Mouse (Mus musculus): ENCODE results near the gene Serpinb6b. TPM values are rescaled to one million over a fixed set of nuclear protein-coding genes. Genes with fewer than 3 reads are reported as not detected.

The Serpinb6b gene
- polyA plus RNA-seq, 1 experiment from 2014 or later: 0.52 TPM

DNA sequence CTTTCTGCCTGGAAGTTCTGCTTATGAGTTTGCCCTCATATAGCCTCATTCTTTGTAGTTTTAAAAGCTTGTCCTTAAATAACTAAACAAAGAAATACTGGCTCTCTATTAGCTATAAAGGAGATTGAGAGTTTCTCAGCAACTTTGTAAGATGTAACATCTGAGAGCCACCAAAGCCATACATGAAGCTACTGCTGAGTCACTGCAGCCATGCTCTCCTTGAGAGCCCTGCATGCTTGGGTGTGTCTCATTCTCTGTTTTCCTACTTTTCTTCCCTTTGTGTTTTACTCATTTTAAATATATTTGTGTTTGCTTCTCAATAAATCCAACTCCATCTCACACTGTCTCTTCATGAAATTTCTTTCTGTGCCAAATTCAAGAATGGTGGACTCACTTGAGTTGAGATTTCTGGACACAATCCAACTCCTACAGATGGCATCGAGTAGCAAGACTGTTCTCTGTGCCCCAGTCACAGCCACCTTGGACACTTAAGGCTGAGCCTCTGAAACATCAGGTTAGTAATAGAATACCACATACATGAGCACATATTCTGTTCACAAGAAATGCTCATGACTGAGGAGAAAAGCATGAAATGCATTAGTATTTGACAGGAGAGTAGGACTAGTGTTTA is 61.5 kb downstream of the Serpinb6b start:
- Histone ChIP-seq H3K9me3 (no peaks in the 10 kb centered on the region), H3K4me3 (replicated peaks) (no peak overlapping the region), H3K4me2 (no peak overlapping the region), H3K9ac (no peak overlapping the region), H3K36me3 (replicated peaks) (no peaks in the 10 kb centered on the region), H3K4me1 (no peaks in the 10 kb centered on the region), H3K27me3 (no peaks in the 10 kb centered on the region), H3K27ac (no peak overlapping the region)
- no peak for ATAC-seq (ENCODE audit: low FRiP score)
- 74% methylated on average over 1 of the region's 1 CpGs for WGBS

DNA sequence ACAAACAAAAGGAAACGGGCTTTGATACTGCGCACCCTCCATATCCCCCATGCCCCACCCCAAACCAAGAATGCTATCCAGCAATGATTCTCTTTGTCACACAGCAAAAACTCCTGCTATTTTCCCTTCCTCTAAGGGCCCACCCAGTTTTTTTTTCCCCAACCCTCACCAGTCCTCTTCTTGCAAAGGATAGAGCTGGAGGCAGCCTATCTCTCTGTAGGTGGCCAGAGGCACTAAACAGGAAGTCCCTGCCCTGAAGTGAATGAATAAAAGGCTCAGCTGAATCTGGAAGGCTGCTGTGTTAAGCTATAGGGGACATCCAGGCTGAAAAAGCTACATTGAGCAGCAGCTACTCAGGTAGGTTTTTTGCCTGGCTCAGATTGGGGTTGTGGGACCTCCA is 62.2 kb downstream of the Serpinb6b start, which contains the start of gene Serpinb9b:
Serpinb9b (plus strand) TSS at position 173 of the 400 bp plus-strand sequence.
- no peak for ATAC-seq (ENCODE audit: low FRiP score)
- H3K4me1 ChIP-seq: no peaks in the 10 kb centered on the region
- H3K9ac ChIP-seq: no peak within 1 kb of the TSS
- H3K27ac ChIP-seq: no peak within 1 kb of the TSS
- H3K9me3 ChIP-seq: no peaks in the 10 kb centered on the region
- WGBS: 94% methylated on average over 2 of the region's 2 CpGs
- no peak within 1 kb of the TSS for H3K4me2 ChIP-seq
- H3K4me3 ChIP-seq (replicated peaks): no peak within 1 kb of the TSS
- no peaks in the 10 kb centered on the region for H3K36me3 ChIP-seq (replicated peaks)
- H3K27me3 ChIP-seq: no peaks in the 10 kb centered on the region

DNA sequence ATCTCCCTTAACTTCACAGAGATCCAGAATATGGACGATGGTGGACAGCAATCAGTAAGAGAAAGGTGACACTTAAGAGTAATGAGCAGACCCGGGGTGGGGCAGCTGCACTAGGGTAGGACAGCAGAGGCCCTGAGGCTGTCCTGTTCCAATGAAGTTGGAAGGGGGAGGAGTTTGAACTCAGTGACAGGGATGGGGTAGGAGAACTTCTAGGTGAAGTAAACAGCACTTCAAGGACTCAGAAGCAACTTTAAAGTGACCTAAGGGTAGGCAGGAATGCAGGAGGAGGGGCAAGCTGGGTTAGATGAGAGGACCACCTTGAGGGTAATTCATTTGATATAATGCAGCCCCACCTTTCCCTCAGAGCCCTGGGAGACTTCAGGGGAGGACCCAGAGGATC is 63.1 kb downstream of the Serpinb6b start:
- H3K36me3 ChIP-seq (replicated peaks): no peaks in the 10 kb centered on the region
- H3K9ac ChIP-seq: no peak overlapping the region
- H3K4me1 ChIP-seq: no peaks in the 10 kb centered on the region
- no peak overlapping the region for H3K27ac ChIP-seq
- 72% methylated on average over 2 of the region's 2 CpGs for WGBS
- H3K4me2 ChIP-seq: no peak overlapping the region
- H3K9me3 ChIP-seq: no peaks in the 10 kb centered on the region
- H3K27me3 ChIP-seq: no peaks in the 10 kb centered on the region
- no peak for ATAC-seq (ENCODE audit: low FRiP score)
- H3K4me3 ChIP-seq (replicated peaks): no peak overlapping the region

DNA sequence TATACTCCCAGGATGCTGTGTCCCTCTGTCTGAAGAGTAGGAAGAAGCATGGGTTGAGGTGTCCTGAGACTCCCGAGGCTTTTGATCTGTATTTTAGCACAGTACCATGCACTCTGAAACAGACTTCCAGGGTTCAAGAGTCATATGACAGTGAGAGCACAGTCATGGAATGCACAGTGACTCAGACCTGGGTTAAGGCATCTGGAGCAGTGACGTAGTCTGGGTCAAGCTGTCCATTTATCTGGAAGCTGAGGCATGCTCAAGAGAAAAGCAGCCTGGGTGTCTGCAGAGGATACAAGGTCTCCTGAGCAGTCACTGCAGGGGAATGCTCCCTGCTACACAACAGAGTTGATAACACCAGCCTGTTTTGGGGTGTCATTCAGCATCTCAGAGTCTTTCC is 63.5 kb downstream of the Serpinb6b start:
- 77% methylated on average over 2 of the region's 2 CpGs for WGBS
- ATAC-seq (ENCODE audit: low FRiP score): no peak
- Histone ChIP-seq H3K4me1 (no peaks in the 10 kb centered on the region), H3K27ac (no peak overlapping the region), H3K4me2 (no peak overlapping the region), H3K9ac (no peak overlapping the region), H3K4me3 (replicated peaks) (no peak overlapping the region), H3K36me3 (replicated peaks) (no peaks in the 10 kb centered on the region), H3K9me3 (no peaks in the 10 kb centered on the region), H3K27me3 (no peaks in the 10 kb centered on the region)

Other genes starting within 250 kb of the Serpinb6b start
- 0.13 and 0.22 TPM in 2 replicates for gene Mylk4, start 181.3 kb upstream of the Serpinb6b start, polyA plus RNA-seq (2016; fragmentation: Nextera tagmentation; extraction: Ambion mirVana)
- 29.1 and 30.4 TPM in 2 replicates for gene Wrnip1, start 163.2 kb upstream of the Serpinb6b start, polyA plus RNA-seq (2016; fragmentation: Nextera tagmentation; extraction: Ambion mirVana)
- not detected in 2 replicates for gene D930007J09Rik, start 162.4 kb upstream of the Serpinb6b start, polyA plus RNA-seq (2016; fragmentation: Nextera tagmentation; extraction: Ambion mirVana)
- gene Serpinb1a, start 114.0 kb upstream of the Serpinb6b start, polyA plus RNA-seq (2016; fragmentation: Nextera tagmentation; extraction: Ambion mirVana): 0.33 and 0.51 TPM in 2 replicates
- gene Serpinb1c, start 67.0 kb upstream of the Serpinb6b start, polyA plus RNA-seq (2016; fragmentation: Nextera tagmentation; extraction: Ambion mirVana): not detected in 2 replicates
- gene Serpinb9, start 38.0 kb downstream of the Serpinb6b start, polyA plus RNA-seq (2016; fragmentation: Nextera tagmentation; extraction: Ambion mirVana): 0.26 and 0.63 TPM in 2 replicates
- gene Serpinb9b, start 62.2 kb downstream of the Serpinb6b start, polyA plus RNA-seq (2016; fragmentation: Nextera tagmentation; extraction: Ambion mirVana): 0.05 TPM in 1 of 2 replicates, not detected in the other
- 0.98 and 0.99 TPM in 2 replicates for gene Serpinb1b, start 113.4 kb downstream of the Serpinb6b start, polyA plus RNA-seq (2016; fragmentation: Nextera tagmentation; extraction: Ambion mirVana)
- not detected in 2 replicates for gene Serpinb9c, start 194.5 kb downstream of the Serpinb6b start, polyA plus RNA-seq (2016; fragmentation: Nextera tagmentation; extraction: Ambion mirVana)
- not detected in 2 replicates for gene Serpinb9d, start 227.8 kb downstream of the Serpinb6b start, polyA plus RNA-seq (2016; fragmentation: Nextera tagmentation; extraction: Ambion mirVana)

Measured in forebrain, embryonic 12.5 days (tissue).